Mouse (Mus musculus): ENCODE results near the gene Tas2r114. TPM values are rescaled to one million over a fixed set of nuclear protein-coding genes. Genes with fewer than 3 reads are reported as not detected.

Tas2r114 gene
- not detected in 2 replicates for polyA plus RNA-seq (2014; fragmentation: Nextera tagmentation; extraction: Ambion mirVana)

DNA sequence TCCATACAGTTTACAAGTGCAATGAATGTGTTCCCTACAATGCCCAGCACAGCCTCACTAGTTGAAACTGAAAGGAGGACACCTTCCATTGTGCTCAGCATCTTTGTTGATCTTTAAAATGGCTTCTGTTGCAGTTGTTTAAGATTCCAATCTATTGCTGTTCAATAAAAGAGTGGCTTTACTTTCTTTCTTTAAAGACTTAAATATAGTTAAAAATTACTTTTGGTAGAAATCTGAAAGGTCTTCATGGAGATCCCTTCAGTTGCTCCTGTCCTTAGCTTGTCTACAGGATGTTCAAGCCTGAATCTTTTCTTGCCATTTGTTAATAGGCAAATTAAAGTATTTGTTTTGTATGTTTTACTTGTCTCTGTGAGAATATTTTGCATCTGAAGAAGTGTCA, at the start of gene Tas2r114:
Gene Tas2r114 (minus strand): TSS at position 101 of the 400 bp plus-strand sequence.
- Histone ChIP-seq H3K4me1 (ENCODE audit: control insufficient read depth in 2 of 2, insufficient read depth in 2 of 2, low read length in 2 of 2) (no peaks in the 10 kb centered on the region), H3K27ac (replicated peaks in 1 of 2; ENCODE audit: control insufficient read depth in 1 of 2, insufficient read depth in 1 of 2, low read depth in 2 of 2, low read length in 2 of 2) (no peak within 1 kb of the TSS), H3K36me3 (ENCODE audit: control insufficient read depth, insufficient read depth, low read length) (no peaks in the 10 kb centered on the region), H3K4me2 (ENCODE audit: low read length) (no peak within 1 kb of the TSS), H3K27me3 (ENCODE audit: control insufficient read depth, insufficient read depth, low read length) (no peaks in the 10 kb centered on the region), H3K4me3 (ENCODE audit: control insufficient read depth in 1 of 2, insufficient read depth in 1 of 2, low read depth in 1 of 2, low read length in 2 of 2) (no peak within 1 kb of the TSS), H3K9ac (ENCODE audit: low read length) (no peak within 1 kb of the TSS), H3K9me3 (ENCODE audit: control insufficient read depth, low read length) (0 out of 2 replicates have a peak, but pooled peaks cover 2% of the 10 kb centered on the region)
- ATAC-seq (ENCODE audit: insufficient number of reproducible peaks, insufficient read depth, low FRiP score, low read depth): no peak

DNA sequence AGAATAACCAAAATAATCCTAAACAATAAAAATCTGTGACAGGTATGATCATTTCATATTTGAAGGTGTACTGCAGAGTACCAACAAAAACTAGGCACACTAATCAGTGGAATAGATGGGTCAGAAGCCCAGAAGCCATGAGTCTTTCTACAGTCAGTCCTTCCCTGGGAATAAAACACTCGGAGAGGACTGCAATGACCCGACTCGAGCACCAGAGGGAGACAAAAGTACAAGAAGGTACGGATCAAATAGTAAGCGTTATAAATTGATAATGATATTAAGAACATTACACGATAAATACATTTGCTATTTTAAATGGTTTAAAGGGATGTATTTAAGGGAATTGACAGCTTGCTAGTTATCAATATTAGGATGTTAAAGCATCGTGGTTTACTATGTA, 22.9 kb upstream of the Tas2r114 start:
- Histone ChIP-seq H3K27me3 (ENCODE audit: control insufficient read depth, insufficient read depth, low read length) (no peaks in the 10 kb centered on the region), H3K4me3 (ENCODE audit: control insufficient read depth in 1 of 2, insufficient read depth in 1 of 2, low read depth in 1 of 2, low read length in 2 of 2) (no peak overlapping the region), H3K27ac (replicated peaks in 1 of 2; ENCODE audit: control insufficient read depth in 1 of 2, insufficient read depth in 1 of 2, low read depth in 2 of 2, low read length in 2 of 2) (no peak overlapping the region), H3K36me3 (ENCODE audit: control insufficient read depth, insufficient read depth, low read length) (no peaks in the 10 kb centered on the region), H3K4me2 (ENCODE audit: low read length) (no peak overlapping the region), H3K9me3 (ENCODE audit: control insufficient read depth, low read length) (no peaks in the 10 kb centered on the region), H3K9ac (ENCODE audit: low read length) (no peak overlapping the region), H3K4me1 (ENCODE audit: control insufficient read depth in 2 of 2, insufficient read depth in 2 of 2, low read length in 2 of 2) (no peaks in the 10 kb centered on the region)
- ATAC-seq (ENCODE audit: insufficient number of reproducible peaks, insufficient read depth, low FRiP score, low read depth): no peak
- 34% methylated on average over 7 of the region's 7 CpGs for WGBS

DNA sequence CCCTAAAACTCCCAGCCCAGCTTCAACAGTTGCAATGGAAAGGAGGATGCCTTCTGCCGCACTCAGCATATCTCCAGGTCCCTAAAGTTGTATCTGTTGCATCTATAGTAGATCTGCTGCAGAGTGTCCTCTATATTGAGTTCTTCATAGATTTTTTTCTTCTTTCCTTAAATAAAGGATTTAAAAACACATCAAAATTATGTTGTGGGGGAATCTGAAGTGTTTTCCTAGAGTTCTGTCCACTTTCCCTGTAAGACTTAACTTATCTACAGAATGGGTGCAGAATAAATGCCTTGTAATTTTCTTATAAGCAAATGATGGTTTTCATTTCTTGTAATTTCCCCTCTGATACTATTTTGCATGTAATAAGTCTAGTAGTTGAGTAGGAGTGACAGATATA, 2.5 kb downstream of the Tas2r114 start, which contains the start of gene Tas2r105:
Gene Tas2r105 (minus strand): TSS at position 101 of the 400 bp plus-strand sequence.
- no peaks in the 10 kb centered on the region for H3K27me3 ChIP-seq (ENCODE audit: control insufficient read depth, insufficient read depth, low read length)
- H3K36me3 ChIP-seq (ENCODE audit: control insufficient read depth, insufficient read depth, low read length): no peaks in the 10 kb centered on the region
- ATAC-seq (ENCODE audit: insufficient number of reproducible peaks, insufficient read depth, low FRiP score, low read depth): no peak
- H3K4me3 ChIP-seq (ENCODE audit: control insufficient read depth in 1 of 2, insufficient read depth in 1 of 2, low read depth in 1 of 2, low read length in 2 of 2): no peak within 1 kb of the TSS
- no peak within 1 kb of the TSS for H3K4me2 ChIP-seq (ENCODE audit: low read length)
- H3K4me1 ChIP-seq (ENCODE audit: control insufficient read depth in 2 of 2, insufficient read depth in 2 of 2, low read length in 2 of 2): no peaks in the 10 kb centered on the region
- no peak within 1 kb of the TSS for H3K9ac ChIP-seq (ENCODE audit: low read length)
- no peak within 1 kb of the TSS for H3K27ac ChIP-seq (replicated peaks in 1 of 2; ENCODE audit: control insufficient read depth in 1 of 2, insufficient read depth in 1 of 2, low read depth in 2 of 2, low read length in 2 of 2)
- WGBS: 72% methylated on average over 1 of the region's 1 CpGs
- H3K9me3 ChIP-seq (ENCODE audit: control insufficient read depth, low read length): 0 out of 2 replicates have a peak, but pooled peaks cover 6% of the 10 kb centered on the region

DNA sequence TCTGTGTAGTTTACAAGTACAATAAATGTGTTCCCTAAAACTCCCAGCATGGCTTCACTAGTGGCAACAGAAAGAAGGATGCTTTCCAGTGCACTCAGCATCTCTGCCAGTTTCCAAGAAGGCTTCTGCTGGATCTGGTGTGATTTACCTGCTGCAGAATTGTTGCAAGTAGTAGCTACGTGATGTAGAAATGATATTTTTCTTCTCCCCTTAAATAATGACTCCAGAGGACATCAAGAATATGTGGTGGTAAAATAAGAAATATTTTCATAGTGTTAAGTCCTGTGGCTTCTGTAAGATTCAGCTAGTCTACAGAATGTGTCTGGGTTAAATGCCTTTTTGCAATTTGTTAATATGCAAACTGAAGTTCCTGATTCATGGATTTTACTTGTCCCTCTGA, 4.2 kb downstream of the Tas2r114 start, which contains the start of gene Tas2r104:
Gene Tas2r104 (minus strand): TSS at position 101 of the 400 bp plus-strand sequence.
- H3K9me3 ChIP-seq (ENCODE audit: control insufficient read depth, low read length): 0 out of 2 replicates have a peak, but pooled peaks cover 6% of the 10 kb centered on the region

DNA sequence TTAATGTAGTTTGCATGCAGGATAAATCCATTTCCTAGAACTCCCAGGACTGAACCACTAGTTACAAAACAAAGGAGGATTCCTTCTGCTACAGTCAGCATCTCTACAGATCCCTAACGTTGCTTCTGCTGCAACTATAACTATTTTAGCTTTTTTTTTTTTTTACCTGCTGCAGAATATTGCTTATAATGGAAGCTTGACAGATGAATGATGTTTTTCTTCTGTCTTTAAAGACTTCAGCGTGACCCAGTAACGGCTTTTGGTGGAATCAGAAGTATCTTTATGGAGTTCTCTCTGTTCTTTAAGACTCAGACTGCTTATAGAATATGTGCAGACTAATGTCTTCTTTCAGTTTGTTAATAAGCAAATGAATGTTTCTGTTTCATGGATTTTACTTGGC, 11.1 kb downstream of the Tas2r114 start, which contains the start of gene Tas2r106:
Gene Tas2r106 (minus strand): TSS at position 101 of the 400 bp plus-strand sequence.
- H3K4me2 ChIP-seq (ENCODE audit: low read length): no peak within 1 kb of the TSS
- no peak within 1 kb of the TSS for H3K9ac ChIP-seq (ENCODE audit: low read length)
- H3K27me3 ChIP-seq (ENCODE audit: control insufficient read depth, insufficient read depth, low read length): no peaks in the 10 kb centered on the region
- peaks cover 14% of the 10 kb centered on the region; the same call in 1 of the 2 replicates for H3K9me3 ChIP-seq (ENCODE audit: control insufficient read depth, low read length)
- no peak for ATAC-seq (ENCODE audit: insufficient number of reproducible peaks, insufficient read depth, low FRiP score, low read depth)
- 62% methylated on average over 3 of the region's 3 CpGs for WGBS
- no peaks in the 10 kb centered on the region for H3K4me1 ChIP-seq (ENCODE audit: control insufficient read depth in 2 of 2, insufficient read depth in 2 of 2, low read length in 2 of 2)
- no peak within 1 kb of the TSS for H3K4me3 ChIP-seq (ENCODE audit: control insufficient read depth in 1 of 2, insufficient read depth in 1 of 2, low read depth in 1 of 2, low read length in 2 of 2)
- no peaks in the 10 kb centered on the region for H3K36me3 ChIP-seq (ENCODE audit: control insufficient read depth, insufficient read depth, low read length)
- no peak within 1 kb of the TSS for H3K27ac ChIP-seq (replicated peaks in 1 of 2; ENCODE audit: control insufficient read depth in 1 of 2, insufficient read depth in 1 of 2, low read depth in 2 of 2, low read length in 2 of 2)

More for the DNA sequence above, 4.2 kb downstream of the Tas2r114 start, which contains the start of gene Tas2r104:
- Histone ChIP-seq H3K4me2 (ENCODE audit: low read length) (no peak within 1 kb of the TSS), H3K27ac (replicated peaks in 1 of 2; ENCODE audit: control insufficient read depth in 1 of 2, insufficient read depth in 1 of 2, low read depth in 2 of 2, low read length in 2 of 2) (no peak within 1 kb of the TSS), H3K4me3 (ENCODE audit: control insufficient read depth in 1 of 2, insufficient read depth in 1 of 2, low read depth in 1 of 2, low read length in 2 of 2) (no peak within 1 kb of the TSS), H3K4me1 (ENCODE audit: control insufficient read depth in 2 of 2, insufficient read depth in 2 of 2, low read length in 2 of 2) (no peaks in the 10 kb centered on the region), H3K27me3 (ENCODE audit: control insufficient read depth, insufficient read depth, low read length) (no peaks in the 10 kb centered on the region), H3K36me3 (ENCODE audit: control insufficient read depth, insufficient read depth, low read length) (no peaks in the 10 kb centered on the region), H3K9ac (ENCODE audit: low read length) (no peak within 1 kb of the TSS)
- ATAC-seq (ENCODE audit: insufficient number of reproducible peaks, insufficient read depth, low FRiP score, low read depth): no peak
- 60% methylated on average over 1 of the region's 1 CpGs for WGBS

DNA sequence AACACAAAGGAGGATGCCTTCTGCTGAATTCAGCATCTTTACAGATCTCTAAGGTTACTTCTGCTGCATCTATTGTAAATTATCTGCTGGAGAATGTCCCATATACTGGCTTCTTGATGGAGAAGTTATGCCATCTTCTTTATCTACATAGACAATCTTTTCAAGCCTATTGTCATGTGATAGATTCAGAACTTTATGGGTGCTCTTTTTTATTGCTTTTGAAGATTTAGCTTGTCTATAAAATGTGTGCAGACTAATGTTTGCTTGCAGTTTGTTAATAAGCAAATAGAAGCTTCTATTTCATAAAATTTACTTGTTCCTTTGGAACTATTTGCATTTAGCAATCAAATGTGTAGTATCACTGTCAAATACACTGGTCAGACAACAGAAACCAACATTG, 29.8 kb downstream of the Tas2r114 start, which contains the start of gene Tas2r107:
Gene Tas2r107 (minus strand): TSS at position 101 of the 400 bp plus-strand sequence.
- peaks cover 8% of the 10 kb centered on the region; the same call in 1 of the 2 replicates for H3K9me3 ChIP-seq (ENCODE audit: control insufficient read depth, low read length)
- ATAC-seq (ENCODE audit: insufficient number of reproducible peaks, insufficient read depth, low FRiP score, low read depth): no peak
- no peak within 1 kb of the TSS for H3K27ac ChIP-seq (replicated peaks in 1 of 2; ENCODE audit: control insufficient read depth in 1 of 2, insufficient read depth in 1 of 2, low read depth in 2 of 2, low read length in 2 of 2)
- H3K27me3 ChIP-seq (ENCODE audit: control insufficient read depth, insufficient read depth, low read length): no peaks in the 10 kb centered on the region
- no peaks in the 10 kb centered on the region for H3K36me3 ChIP-seq (ENCODE audit: control insufficient read depth, insufficient read depth, low read length)
- H3K4me2 ChIP-seq (ENCODE audit: low read length): no peak within 1 kb of the TSS
- no peak within 1 kb of the TSS for H3K9ac ChIP-seq (ENCODE audit: low read length)
- no peak within 1 kb of the TSS for H3K4me3 ChIP-seq (ENCODE audit: control insufficient read depth in 1 of 2, insufficient read depth in 1 of 2, low read depth in 1 of 2, low read length in 2 of 2)
- H3K4me1 ChIP-seq (ENCODE audit: control insufficient read depth in 2 of 2, insufficient read depth in 2 of 2, low read length in 2 of 2): no peaks in the 10 kb centered on the region

Other genes with a start within 250 kb of the Tas2r114 start
- gene 5430401F13Rik, start 203.7 kb downstream of the Tas2r114 start, polyA plus RNA-seq (2014; fragmentation: Nextera tagmentation; extraction: Ambion mirVana): not detected in 2 replicates
- gene Gm6619, start 203.7 kb downstream of the Tas2r114 start, polyA plus RNA-seq (2014; fragmentation: Nextera tagmentation; extraction: Ambion mirVana): not detected in 2 replicates
- not detected in 2 replicates for gene Tas2r130, start 59.2 kb downstream of the Tas2r114 start, polyA plus RNA-seq (2014; fragmentation: Nextera tagmentation; extraction: Ambion mirVana)
- gene Tas2r107, start 29.9 kb downstream of the Tas2r114 start, polyA plus RNA-seq (2014; fragmentation: Nextera tagmentation; extraction: Ambion mirVana): not detected in 2 replicates
- not detected in 2 replicates for gene Tas2r106, start 11.2 kb downstream of the Tas2r114 start, polyA plus RNA-seq (2014; fragmentation: Nextera tagmentation; extraction: Ambion mirVana)
- gene Tas2r104, start 4.3 kb downstream of the Tas2r114 start, polyA plus RNA-seq (2014; fragmentation: Nextera tagmentation; extraction: Ambion mirVana): not detected in 2 replicates
- gene Tas2r105, start 2.6 kb downstream of the Tas2r114 start, polyA plus RNA-seq (2014; fragmentation: Nextera tagmentation; extraction: Ambion mirVana): not detected in 2 replicates